Mouse (Mus musculus): Measurements from ENCODE around the gene Zfp143. TPM values are rescaled to one million over a fixed set of nuclear protein-coding genes. Genes with fewer than 3 reads are reported as not detected.

Gene Zfp143
- polyA plus RNA-seq, 1 experiment from 2014 or later: 21.2 TPM

Other genes with a start within 250 kb of the Zfp143 start
- gene Scube2, start 195.5 kb upstream of the Zfp143 start, polyA plus RNA-seq (2015; fragmentation: Nextera tagmentation; extraction: Ambion mirVana): 2.5 and 3.1 TPM in 2 replicates
- gene Dennd5a, start 100.7 kb upstream of the Zfp143 start, polyA plus RNA-seq (2015; fragmentation: Nextera tagmentation; extraction: Ambion mirVana): 35.4 and 38.4 TPM in 2 replicates
- gene Tmem41b, start 74.3 kb upstream of the Zfp143 start, polyA plus RNA-seq (2015; fragmentation: Nextera tagmentation; extraction: Ambion mirVana): 61.6 and 65.6 TPM in 2 replicates
- 45.6 and 46.2 TPM in 2 replicates for gene Ipo7, start 42.9 kb upstream of the Zfp143 start, polyA plus RNA-seq (2015; fragmentation: Nextera tagmentation; extraction: Ambion mirVana)
- 31.4 and 32.9 TPM in 2 replicates for gene Wee1, start 60.8 kb downstream of the Zfp143 start, polyA plus RNA-seq (2015; fragmentation: Nextera tagmentation; extraction: Ambion mirVana)
- 35.4 and 36.1 TPM in 2 replicates for gene Swap70, start 160.5 kb downstream of the Zfp143 start, polyA plus RNA-seq (2015; fragmentation: Nextera tagmentation; extraction: Ambion mirVana)